8 mouse cellular contexts compared by ENCODE assay signal in genomic region chr4:34882291-34882769, GRCm38 (mm10). TPM values are rescaled to one million over a fixed set of nuclear protein-coding genes. Genes with fewer than 3 reads are reported as not detected.
DNase-seq lines count a peak whose midpoint lies in the region; ATAC-seq lines count a peak whose summit lies in the region.

No protein-coding gene starts in this region.

- H3K4me2 ChIP-seq in hindbrain, embryonic 13.5 days: peak overlapping the region; percentile 71
- peak overlapping the region; percentile 68 for H3K4me2 ChIP-seq in limb, embryonic 15.5 days
- H3K4me2 ChIP-seq in midbrain, embryonic 14.5 days (ENCODE audit: low read length): peak overlapping the region; percentile 77

- H3K36me3 ChIP-seq in hindbrain, embryonic 13.5 days: peaks cover 10% of the 10 kb centered on the region
- H3K36me3 ChIP-seq in limb, embryonic 15.5 days: peaks cover 8% of the 10 kb centered on the region; the same call in 1 of the 2 replicates
- no peaks in the 10 kb centered on the region; the same call in 1 of the 2 replicates for H3K36me3 ChIP-seq in midbrain, embryonic 14.5 days (ENCODE audit: control insufficient read depth, insufficient read depth, low read length)

- no peaks in the 10 kb centered on the region for H3K27me3 ChIP-seq in hindbrain, embryonic 13.5 days
- no peaks in the 10 kb centered on the region for H3K27me3 ChIP-seq in limb, embryonic 15.5 days
- no peaks in the 10 kb centered on the region for H3K27me3 ChIP-seq in midbrain, embryonic 14.5 days (ENCODE audit: control insufficient read depth, insufficient read depth, low read length)

- ATAC-seq in activated CD4-positive, CD25-positive, alpha-beta regulatory T cell, adult 4 months: peak; percentile 33
- peak; percentile 4; the same call in 1 of the 2 replicates for ATAC-seq in erythroid progenitor cell, adult 5-6 weeks (replicated peaks; ENCODE audit: low FRiP score, poor library complexity, severe bottlenecking)
- ATAC-seq in hindbrain, embryonic 13.5 days (ENCODE audit: low FRiP score): peak; percentile 77
- ATAC-seq in limb, embryonic 15.5 days (ENCODE audit: insufficient number of reproducible peaks, low FRiP score, low TSS enrichment, low read depth): peak; percentile 50; the same call in 1 of the 2 replicates
- ATAC-seq in midbrain, embryonic 14.5 days (ENCODE audit: low FRiP score, low TSS enrichment): peak; percentile 78

- peak; percentile 67 for DNase-seq in cerebellum, adult 11-12 months
- no peak for DNase-seq in cerebellum, adult 11 months
- DNase-seq in midbrain, embryonic 14.5 days: peak; percentile 84
- peak; percentile 57 to 78 for DNase-seq in spleen, postnatal 4 days (ENCODE audit: low spot score in 2 of 2)

- H3K27ac ChIP-seq in hindbrain, embryonic 13.5 days: peak overlapping the region; percentile 100
- H3K27ac ChIP-seq in limb, embryonic 15.5 days: peak overlapping the region; percentile 96
- H3K27ac ChIP-seq in midbrain, embryonic 14.5 days (replicated peaks; ENCODE audit: low read depth, low read length): peak overlapping the region; percentile 100

- H3K9me3 ChIP-seq in hindbrain, embryonic 13.5 days: no peaks in the 10 kb centered on the region
- H3K9me3 ChIP-seq in limb, embryonic 15.5 days: no peaks in the 10 kb centered on the region
- no peaks in the 10 kb centered on the region for H3K9me3 ChIP-seq in midbrain, embryonic 14.5 days (ENCODE audit: control insufficient read depth, low read length)

- peak overlapping the region; percentile 96 for H3K4me3 ChIP-seq in hindbrain, embryonic 13.5 days
- H3K4me3 ChIP-seq in limb, embryonic 15.5 days: peak overlapping the region; percentile 94
- H3K4me3 ChIP-seq in midbrain, embryonic 14.5 days (replicated peaks; ENCODE audit: low read depth, low read length): peak overlapping the region; percentile 90

- H3K4me1 ChIP-seq in hindbrain, embryonic 13.5 days (replicated peaks): peaks cover 34% of the 10 kb centered on the region
- peaks cover 10% of the 10 kb centered on the region for H3K4me1 ChIP-seq in limb, embryonic 15.5 days
- H3K4me1 ChIP-seq in midbrain, embryonic 14.5 days (ENCODE audit: control insufficient read depth, insufficient read depth, low read length): peaks cover 27% of the 10 kb centered on the region

- H3K9ac ChIP-seq in hindbrain, embryonic 13.5 days: peak overlapping the region; percentile 100
- peak overlapping the region; percentile 99 for H3K9ac ChIP-seq in limb, embryonic 15.5 days
- peak overlapping the region; percentile 100 for H3K9ac ChIP-seq in midbrain, embryonic 14.5 days (replicated peaks; ENCODE audit: low read length)

- under 1% methylated on average over 52 of the region's 58 CpGs for WGBS in hindbrain, embryonic 13.5 days
- under 1% methylated on average over 45 of the region's 58 CpGs for WGBS in limb, embryonic 15.5 days
- under 1% methylated on average over 57 of the region's 58 CpGs for WGBS in midbrain, embryonic 14.5 days

RNA-seq across cellular contexts. Expression of gene Zfp292, which starts 0.4 kb away (rescaled TPM):
- polyA plus RNA-seq in activated CD4-positive, CD25-positive, alpha-beta regulatory T cell, adult 4 months (2017; shearing (Covaris generic)): 10 to 100 TPM; 21.7 TPM
- 17.3 and 20.5 TPM in 2 replicates for total RNA-seq in erythroid progenitor cell, adult 5-6 weeks (2015; ENCODE audit: low replicate concordance)
- 22.9 and 23.9 TPM in 2 replicates for total RNA-seq in erythroid progenitor cell, adult 5-6 weeks (2017; ENCODE audit: low replicate concordance)
- 32.6 and 32.7 TPM in 2 replicates for polyA plus RNA-seq in hindbrain, embryonic 13.5 days (2015; fragmentation: Nextera tagmentation; extraction: Ambion mirVana)
- 14.6 and 17.4 TPM in 2 replicates for polyA plus RNA-seq in limb, embryonic 15.5 days (2015; fragmentation: Nextera tagmentation; extraction: Ambion mirVana)
- polyA plus RNA-seq in midbrain, embryonic 14.5 days (2014; fragmentation: Nextera tagmentation; extraction: Ambion mirVana): 39.6 and 52.8 TPM in 2 replicates

RNA-seq across cellular contexts. Expression of gene Cga, which starts 11.2 kb away (rescaled TPM):
- polyA plus RNA-seq in activated CD4-positive, CD25-positive, alpha-beta regulatory T cell, adult 4 months (2017; shearing (Covaris generic)): not detected
- not detected in 2 replicates for total RNA-seq in erythroid progenitor cell, adult 5-6 weeks (2015; ENCODE audit: low replicate concordance)
- not detected in 2 replicates for total RNA-seq in erythroid progenitor cell, adult 5-6 weeks (2017; ENCODE audit: low replicate concordance)
- 0.50 TPM in 1 of 2 replicates, not detected in the other for polyA plus RNA-seq in hindbrain, embryonic 13.5 days (2015; fragmentation: Nextera tagmentation; extraction: Ambion mirVana)
- not detected in 2 replicates for polyA plus RNA-seq in limb, embryonic 15.5 days (2015; fragmentation: Nextera tagmentation; extraction: Ambion mirVana)
- polyA plus RNA-seq in midbrain, embryonic 14.5 days (2014; fragmentation: Nextera tagmentation; extraction: Ambion mirVana): not detected in 2 replicates

Comparison
In these comparisons a context has a peak if more than half of its experiments do, and no peak if none do; other contexts are left out.
1. ATAC-seq: peak in every context shown above with its lines; median percentile 78 in midbrain, embryonic 14.5 days; 77 in hindbrain, embryonic 13.5 days; 50 in limb, embryonic 15.5 days; 33 in activated CD4-positive, CD25-positive, alpha-beta regulatory T cell, adult 4 months; 4 in erythroid progenitor cell, adult 5-6 weeks.